Comparison of ENCODE assay signal across 11 mouse cellular contexts in genomic region chr17:56818067-56818636, GRCm38 (mm10). TPM values are rescaled to one million over a fixed set of nuclear protein-coding genes. Genes with fewer than 3 reads are reported as not detected.
A peak's percentile ranks its signal among the peaks of the same experiment; 100 is the strongest.
DNase-seq lines count a peak whose midpoint lies in the region; ATAC-seq and TF ChIP-seq lines count a peak whose summit lies in the region.
"Had no signal": no experiment of that assay in that cellular context is flagged by ENCODE, and none has a peak within 500 bp of the region (broad histone marks: within the 10 kb centered on the region; RNA-seq: fewer than 3 reads in every experiment).

No protein-coding gene starts in this region.

- 0 out of 2 replicates have a peak, but pooled peaks cover 3% of the 10 kb centered on the region for H3K36me3 ChIP-seq in midbrain, embryonic 10.5 days
- no peaks in the 10 kb centered on the region for H3K36me3 ChIP-seq in midbrain, embryonic 15.5 days (replicated peaks)
- no peaks in the 10 kb centered on the region for H3K36me3 ChIP-seq in embryonic facial prominence, embryonic 10.5 days (replicated peaks)
- H3K36me3 ChIP-seq in limb, embryonic 10.5 days = no peaks in the 10 kb centered on the region
- no peaks in the 10 kb centered on the region for H3K36me3 ChIP-seq in heart, embryonic 12.5 days

- H3K9me3 ChIP-seq in midbrain, embryonic 10.5 days (replicated peaks) = no peaks in the 10 kb centered on the region
- no peaks in the 10 kb centered on the region for H3K9me3 ChIP-seq in midbrain, embryonic 15.5 days
- H3K9me3 ChIP-seq in embryonic facial prominence, embryonic 10.5 days = no peaks in the 10 kb centered on the region
- H3K9me3 ChIP-seq in limb, embryonic 10.5 days (replicated peaks) = no peaks in the 10 kb centered on the region
- no peaks in the 10 kb centered on the region for H3K9me3 ChIP-seq in heart, embryonic 12.5 days (replicated peaks)

- intact Hi-C loops in left cerebral cortex, adult 2 months (cut with DNase I) = no loop called here

- peaks cover 61% of the 10 kb centered on the region for H3K4me1 ChIP-seq in midbrain, embryonic 10.5 days
- H3K4me1 ChIP-seq in midbrain, embryonic 15.5 days = peaks cover 25% of the 10 kb centered on the region
- peaks cover 27% of the 10 kb centered on the region for H3K4me1 ChIP-seq in embryonic facial prominence, embryonic 10.5 days
- H3K4me1 ChIP-seq in limb, embryonic 10.5 days = peaks cover 13% of the 10 kb centered on the region; the same call in 1 of the 2 replicates
- peaks cover 28% of the 10 kb centered on the region for H3K4me1 ChIP-seq in heart, embryonic 12.5 days (replicated peaks)

- no peak for TF ChIP-seq CTCF in left cerebral cortex, adult 2 months (IDR thresholded peaks at IDR 0.05)

- H3K4me2 ChIP-seq in midbrain, embryonic 15.5 days = no peak overlapping the region
- H3K4me2 ChIP-seq in heart, embryonic 12.5 days = no peak overlapping the region

- DNase-seq in midbrain, embryonic 10.5 days (ENCODE audit: low spot score) = no peak
- peak; percentile 28 for DNase-seq in embryonic facial prominence, embryonic 10.5 days (ENCODE audit: low spot score)
- no peak for DNase-seq in limb, embryonic 10.5 days (ENCODE audit: low spot score)
- DNase-seq in spleen, postnatal 36 days (ENCODE audit: low spot score in 2 of 2) = peak; percentile 56 to 73
- DNase-seq in layer of hippocampus, postnatal 14 days (ENCODE audit: low spot score in 2 of 2) = no peak
- no peak for DNase-seq in left cerebral cortex, adult 2 months (ENCODE audit: extremely low spot score in 1 of 2, low spot score in 2 of 2)
- DNase-seq: heart, adult 11 months had no signal

- H3K27ac ChIP-seq in midbrain, embryonic 10.5 days (replicated peaks) = no peak overlapping the region
- H3K27ac ChIP-seq in midbrain, embryonic 15.5 days = no peak overlapping the region
- no peak overlapping the region for H3K27ac ChIP-seq in embryonic facial prominence, embryonic 10.5 days (replicated peaks)
- no peak overlapping the region for H3K27ac ChIP-seq in limb, embryonic 10.5 days
- H3K27ac ChIP-seq in heart, embryonic 12.5 days (ENCODE audit: poor library complexity, severe bottlenecking) = no peak overlapping the region
- H3K27ac ChIP-seq in left cerebral cortex, adult 2 months = no peak overlapping the region
- H3K27ac ChIP-seq: macrophage had no signal

- 39% methylated on average over 11 of the region's 11 CpGs for WGBS in midbrain, embryonic 10.5 days
- WGBS in midbrain, embryonic 15.5 days = 41% methylated on average over 11 of the region's 11 CpGs
- 31% methylated on average over 11 of the region's 11 CpGs for WGBS in embryonic facial prominence, embryonic 10.5 days
- 27% methylated on average over 11 of the region's 11 CpGs for WGBS in limb, embryonic 10.5 days
- WGBS in heart, embryonic 12.5 days = 32% methylated on average over 11 of the region's 11 CpGs

- peaks cover 26% of the 10 kb centered on the region for H3K27me3 ChIP-seq in midbrain, embryonic 10.5 days (ENCODE audit: low read depth, poor library complexity, severe bottlenecking)
- no peaks in the 10 kb centered on the region for H3K27me3 ChIP-seq in midbrain, embryonic 15.5 days (replicated peaks)
- H3K27me3 ChIP-seq in embryonic facial prominence, embryonic 10.5 days (replicated peaks; ENCODE audit: low read depth, poor library complexity, severe bottlenecking) = peaks cover 16% of the 10 kb centered on the region
- H3K27me3 ChIP-seq in limb, embryonic 10.5 days (ENCODE audit: low read depth, poor library complexity, severe bottlenecking) = peaks cover 11% of the 10 kb centered on the region
- H3K27me3 ChIP-seq in heart, embryonic 12.5 days (replicated peaks) = no peaks in the 10 kb centered on the region

- ATAC-seq in midbrain, embryonic 15.5 days (replicated peaks) = no peak
- ATAC-seq in heart, embryonic 12.5 days (ENCODE audit: insufficient number of reproducible peaks, low FRiP score) = no peak

- H3K4me3 ChIP-seq in midbrain, embryonic 10.5 days = 0 out of 2 replicates have a peak overlapping the region, but pooled peaks have one; percentile 9
- H3K4me3 ChIP-seq in midbrain, embryonic 15.5 days = no peak overlapping the region
- no peak overlapping the region; the same call in 1 of the 2 replicates for H3K4me3 ChIP-seq in embryonic facial prominence, embryonic 10.5 days
- 0 out of 2 replicates have a peak overlapping the region, but pooled peaks have one; percentile 21 for H3K4me3 ChIP-seq in limb, embryonic 10.5 days
- no peak overlapping the region for H3K4me3 ChIP-seq in heart, embryonic 12.5 days
- no peak overlapping the region for H3K4me3 ChIP-seq in left cerebral cortex, adult 2 months

- H3K9ac ChIP-seq in midbrain, embryonic 15.5 days = no peak overlapping the region
- H3K9ac ChIP-seq in heart, embryonic 12.5 days = no peak overlapping the region

RNA-seq across cellular contexts. Expression of gene Rfx2, which starts 12.7 kb away (rescaled TPM):
- 9.8 TPM in 2 replicates for polyA plus RNA-seq in midbrain, embryonic 10.5 days (2016; fragmentation: Nextera tagmentation; extraction: Ambion mirVana)
- 5.4 and 6.0 TPM in 2 replicates for polyA plus RNA-seq in midbrain, embryonic 15.5 days (2015; fragmentation: Nextera tagmentation; extraction: Ambion mirVana)
- 4.0 and 5.3 TPM in 2 replicates for polyA plus RNA-seq in embryonic facial prominence, embryonic 10.5 days (2016; fragmentation: Nextera tagmentation; extraction: Ambion mirVana)
- polyA plus RNA-seq in limb, embryonic 10.5 days (2016; fragmentation: Nextera tagmentation; extraction: Ambion mirVana) = 3.2 and 4.5 TPM in 2 replicates
- polyA plus RNA-seq in heart, embryonic 12.5 days (2016; fragmentation: Nextera tagmentation; extraction: Ambion mirVana) = 3.8 and 4.4 TPM in 2 replicates
- total RNA-seq in layer of hippocampus, postnatal 14 days (2021) = 1 to 10 TPM; 3.0 to 4.2 TPM
- total RNA-seq in left cerebral cortex, adult 2 months (2021) = 1 to 10 TPM; 2.2 to 3.5 TPM

RNA-seq across cellular contexts. Expression of gene Prr22, which starts 48.1 kb away (rescaled TPM):
- 1.5 and 2.2 TPM in 2 replicates for polyA plus RNA-seq in midbrain, embryonic 10.5 days (2016; fragmentation: Nextera tagmentation; extraction: Ambion mirVana)
- polyA plus RNA-seq in midbrain, embryonic 15.5 days (2015; fragmentation: Nextera tagmentation; extraction: Ambion mirVana) = 1.4 TPM in 2 replicates
- polyA plus RNA-seq in embryonic facial prominence, embryonic 10.5 days (2016; fragmentation: Nextera tagmentation; extraction: Ambion mirVana) = 1.7 and 1.8 TPM in 2 replicates
- polyA plus RNA-seq in limb, embryonic 10.5 days (2016; fragmentation: Nextera tagmentation; extraction: Ambion mirVana) = 1.5 and 2.2 TPM in 2 replicates
- 1.0 and 1.4 TPM in 2 replicates for polyA plus RNA-seq in heart, embryonic 12.5 days (2016; fragmentation: Nextera tagmentation; extraction: Ambion mirVana)
- total RNA-seq in layer of hippocampus, postnatal 14 days (2021) = under 1 TPM; 0.35 to 0.57 TPM
- total RNA-seq in left cerebral cortex, adult 2 months (2021) = 1 to 10 TPM; 1.3 to 2.6 TPM
- polyA plus RNA-seq: macrophage had no signal

RNA-seq across cellular contexts. Expression of gene Dus3l, which starts 53.6 kb away (rescaled TPM):
- polyA plus RNA-seq in midbrain, embryonic 10.5 days (2016; fragmentation: Nextera tagmentation; extraction: Ambion mirVana) = 44.7 and 45.6 TPM in 2 replicates
- 100.0 and 104 TPM in 2 replicates for polyA plus RNA-seq in midbrain, embryonic 15.5 days (2015; fragmentation: Nextera tagmentation; extraction: Ambion mirVana)
- 45.0 and 45.6 TPM in 2 replicates for polyA plus RNA-seq in embryonic facial prominence, embryonic 10.5 days (2016; fragmentation: Nextera tagmentation; extraction: Ambion mirVana)
- 46.0 and 50.3 TPM in 2 replicates for polyA plus RNA-seq in limb, embryonic 10.5 days (2016; fragmentation: Nextera tagmentation; extraction: Ambion mirVana)
- polyA plus RNA-seq in heart, embryonic 12.5 days (2016; fragmentation: Nextera tagmentation; extraction: Ambion mirVana) = 33.3 and 34.8 TPM in 2 replicates
- total RNA-seq in layer of hippocampus, postnatal 14 days (2021) = 10 to 100 TPM; 60.9 to 66.3 TPM
- total RNA-seq in left cerebral cortex, adult 2 months (2021) = 10 to 100 TPM; 69.0 to 73.5 TPM

RNA-seq across cellular contexts. Expression of gene Acsbg2, which starts 56.1 kb away (rescaled TPM):
- not detected in 2 replicates for polyA plus RNA-seq in midbrain, embryonic 10.5 days (2016; fragmentation: Nextera tagmentation; extraction: Ambion mirVana)
- not detected in 2 replicates for polyA plus RNA-seq in midbrain, embryonic 15.5 days (2015; fragmentation: Nextera tagmentation; extraction: Ambion mirVana)
- polyA plus RNA-seq in embryonic facial prominence, embryonic 10.5 days (2016; fragmentation: Nextera tagmentation; extraction: Ambion mirVana) = not detected in 2 replicates
- polyA plus RNA-seq in limb, embryonic 10.5 days (2016; fragmentation: Nextera tagmentation; extraction: Ambion mirVana) = not detected in 2 replicates
- polyA plus RNA-seq in heart, embryonic 12.5 days (2016; fragmentation: Nextera tagmentation; extraction: Ambion mirVana) = not detected in 2 replicates
- not detected for total RNA-seq in layer of hippocampus, postnatal 14 days (2021)
- total RNA-seq in left cerebral cortex, adult 2 months (2021) = not detected
- polyA plus RNA-seq: macrophage; stomach, embryonic 14.5 days had no signal

RNA-seq across cellular contexts. Expression of gene 1700061G19Rik, which starts 57.1 kb away (rescaled TPM):
- polyA plus RNA-seq in midbrain, embryonic 10.5 days (2016; fragmentation: Nextera tagmentation; extraction: Ambion mirVana) = 0.48 and 0.66 TPM in 2 replicates
- 0.37 and 0.49 TPM in 2 replicates for polyA plus RNA-seq in midbrain, embryonic 15.5 days (2015; fragmentation: Nextera tagmentation; extraction: Ambion mirVana)
- 0.44 and 0.52 TPM in 2 replicates for polyA plus RNA-seq in embryonic facial prominence, embryonic 10.5 days (2016; fragmentation: Nextera tagmentation; extraction: Ambion mirVana)
- 0.50 and 0.73 TPM in 2 replicates for polyA plus RNA-seq in limb, embryonic 10.5 days (2016; fragmentation: Nextera tagmentation; extraction: Ambion mirVana)
- 0.33 and 0.36 TPM in 2 replicates for polyA plus RNA-seq in heart, embryonic 12.5 days (2016; fragmentation: Nextera tagmentation; extraction: Ambion mirVana)
- under 1 TPM; 0.24 to 0.28 TPM for total RNA-seq in layer of hippocampus, postnatal 14 days (2021)
- total RNA-seq in left cerebral cortex, adult 2 months (2021) = not detected
- polyA plus RNA-seq: macrophage had no signal

Comparison
In these comparisons a context has a peak if more than half of its experiments do, and no peak if none do; other contexts are left out.
1. H3K4me3 ChIP-seq: peak in midbrain, embryonic 10.5 days (single experiment) and limb, embryonic 10.5 days (single experiment); none in midbrain, embryonic 15.5 days (single experiment), embryonic facial prominence, embryonic 10.5 days (single experiment), heart, embryonic 12.5 days (single experiment) and left cerebral cortex, adult 2 months (single experiment).
2. DNase-seq: peak in embryonic facial prominence, embryonic 10.5 days (single experiment) and spleen, postnatal 36 days (2 of 2); none in midbrain, embryonic 10.5 days (single experiment), limb, embryonic 10.5 days (single experiment), layer of hippocampus, postnatal 14 days (0 of 2) and left cerebral cortex, adult 2 months (0 of 2).